Mouse (Mus musculus): ENCODE results near the gene Smchd1. TPM values are rescaled to one million over a fixed set of nuclear protein-coding genes. Genes with fewer than 3 reads are reported as not detected.

Smchd1 gene
- polyA plus RNA-seq, 1 experiment from 2014 or later = 42.8 TPM

DNA sequence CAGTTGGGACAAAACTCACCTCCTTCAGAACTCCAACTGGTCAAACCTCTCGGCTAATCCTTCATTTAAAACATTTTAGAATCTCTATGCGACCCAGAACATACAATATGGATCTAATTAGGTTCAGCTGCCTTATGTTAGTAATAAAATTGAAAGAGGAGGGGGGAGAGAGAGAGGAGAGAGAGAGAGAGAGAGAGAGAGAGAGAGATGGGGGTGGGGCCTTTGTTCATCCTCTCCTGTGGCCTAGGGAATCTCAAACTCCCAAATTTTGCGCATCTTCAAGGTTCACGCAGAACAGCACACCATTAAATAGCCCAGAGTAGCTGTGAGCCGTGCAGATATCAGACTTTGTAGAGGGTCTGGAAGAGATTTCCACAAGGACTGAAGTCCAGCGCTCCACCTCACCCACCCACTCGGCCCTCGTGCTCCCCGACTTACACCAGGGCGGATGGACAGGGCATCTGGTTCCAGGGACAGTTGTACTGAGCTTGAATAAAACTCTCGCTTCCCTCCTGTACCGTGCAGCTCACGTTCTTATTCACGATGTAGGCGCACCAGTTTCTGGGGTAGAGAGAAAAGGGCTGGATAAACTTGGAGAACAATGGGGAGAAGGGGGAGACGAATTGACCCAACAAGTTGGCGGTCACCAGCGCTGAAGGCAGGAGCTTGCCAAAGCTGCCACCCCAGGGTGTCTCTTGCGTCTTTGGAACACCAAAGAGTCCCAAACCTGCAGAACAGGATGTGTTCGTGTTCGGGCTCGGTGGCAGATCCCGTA is 165.2 kb downstream of the Smchd1 start:
- Histone ChIP-seq H3K27ac (ENCODE audit: low read length) (no peak overlapping the region), H3K27me3 (ENCODE audit: control insufficient read depth, insufficient read depth, low read length) (peaks cover 22% of the 10 kb centered on the region), H3K9ac (ENCODE audit: low read length) (peak overlapping the region; percentile 71), H3K4me2 (ENCODE audit: low read depth, low read length) (peak overlapping the region; percentile 99), H3K4me3 (replicated peaks; ENCODE audit: low read length) (peak overlapping the region; percentile 58), H3K9me3 (replicated peaks; ENCODE audit: control insufficient read depth, low read length) (no peaks in the 10 kb centered on the region), H3K36me3 (ENCODE audit: control insufficient read depth, insufficient read depth, low read length) (no peaks in the 10 kb centered on the region), H3K4me1 (ENCODE audit: control insufficient read depth, insufficient read depth, low read length) (peaks cover 12% of the 10 kb centered on the region; the same call in 1 of the 2 replicates)
- ATAC-seq (ENCODE audit: insufficient read depth, low FRiP score) = no peak
- WGBS = 10% methylated on average over 23 of the region's 23 CpGs

- Histone ChIP-seq H3K4me2 (ENCODE audit: low read depth, low read length) (no peak overlapping the region), H3K36me3 (ENCODE audit: control insufficient read depth, insufficient read depth, low read length) (no peaks in the 10 kb centered on the region), H3K9me3 (replicated peaks; ENCODE audit: control insufficient read depth, low read length) (no peaks in the 10 kb centered on the region), H3K4me1 (ENCODE audit: control insufficient read depth, insufficient read depth, low read length) (peaks cover 12% of the 10 kb centered on the region; the same call in 1 of the 2 replicates), H3K27me3 (ENCODE audit: control insufficient read depth, insufficient read depth, low read length) (peaks cover 22% of the 10 kb centered on the region), H3K4me3 (replicated peaks; ENCODE audit: low read length) (no peak overlapping the region), H3K27ac (ENCODE audit: low read length) (no peak overlapping the region), H3K9ac (ENCODE audit: low read length) (no peak overlapping the region)
- ATAC-seq (ENCODE audit: insufficient read depth, low FRiP score) = no peak
- 51% methylated on average over 14 of the region's 14 CpGs for WGBS
These were observed 166.0 kb downstream of the Smchd1 start for GRCm38 (mm10) chr17:71309141-71309540.

GRCm38 (mm10) chr17:71308296-71308695 is 166.8 kb downstream of the Smchd1 start:
- no peak overlapping the region for H3K4me2 ChIP-seq (ENCODE audit: low read depth, low read length)
- no peak for ATAC-seq (ENCODE audit: insufficient read depth, low FRiP score)

DNA sequence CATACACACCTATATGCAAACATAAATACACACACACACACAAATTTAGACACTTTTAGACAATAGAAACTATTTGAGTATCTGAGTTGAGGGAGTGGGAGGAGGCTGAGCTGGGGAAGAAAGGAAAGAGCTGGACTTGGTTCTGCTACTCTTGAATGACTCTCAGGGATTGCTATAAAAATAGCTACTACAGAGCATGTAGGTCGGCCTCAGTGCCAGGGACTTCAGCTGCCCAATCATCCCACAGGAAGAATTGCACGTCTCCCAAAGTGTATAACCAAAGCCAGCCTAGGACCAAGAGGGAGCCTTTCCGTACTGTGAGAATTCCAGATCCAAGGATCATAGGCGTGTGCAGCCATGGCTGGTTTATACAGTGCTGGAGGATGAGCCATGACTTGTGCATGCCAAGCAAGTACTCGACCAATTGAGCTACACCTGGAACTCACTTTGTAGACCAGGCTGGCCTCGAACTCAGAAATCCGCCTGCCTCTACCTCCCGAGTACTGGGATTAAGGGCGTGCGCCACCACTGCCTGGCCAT is 167.8 kb downstream of the Smchd1 start:
- Histone ChIP-seq H3K27ac (ENCODE audit: low read length) (no peak overlapping the region), H3K9me3 (replicated peaks; ENCODE audit: control insufficient read depth, low read length) (no peaks in the 10 kb centered on the region), H3K36me3 (ENCODE audit: control insufficient read depth, insufficient read depth, low read length) (no peaks in the 10 kb centered on the region), H3K27me3 (ENCODE audit: control insufficient read depth, insufficient read depth, low read length) (peaks cover 22% of the 10 kb centered on the region), H3K4me3 (replicated peaks; ENCODE audit: low read length) (no peak overlapping the region), H3K4me2 (ENCODE audit: low read depth, low read length) (no peak overlapping the region), H3K4me1 (ENCODE audit: control insufficient read depth, insufficient read depth, low read length) (peaks cover 12% of the 10 kb centered on the region; the same call in 1 of the 2 replicates), H3K9ac (ENCODE audit: low read length) (no peak overlapping the region)
- ATAC-seq (ENCODE audit: insufficient read depth, low FRiP score) = no peak
- 88% methylated on average over 10 of the region's 10 CpGs for WGBS

More at GRCm38 (mm10) chr17:71308296-71308695, 166.8 kb downstream of the Smchd1 start:
- Histone ChIP-seq H3K27me3 (ENCODE audit: control insufficient read depth, insufficient read depth, low read length) (peaks cover 22% of the 10 kb centered on the region), H3K27ac (ENCODE audit: low read length) (no peak overlapping the region), H3K9ac (ENCODE audit: low read length) (no peak overlapping the region), H3K9me3 (replicated peaks; ENCODE audit: control insufficient read depth, low read length) (no peaks in the 10 kb centered on the region), H3K36me3 (ENCODE audit: control insufficient read depth, insufficient read depth, low read length) (no peaks in the 10 kb centered on the region), H3K4me1 (ENCODE audit: control insufficient read depth, insufficient read depth, low read length) (peaks cover 12% of the 10 kb centered on the region; the same call in 1 of the 2 replicates), H3K4me3 (replicated peaks; ENCODE audit: low read length) (no peak overlapping the region)
- WGBS = 91% methylated on average over 5 of the region's 5 CpGs

DNA sequence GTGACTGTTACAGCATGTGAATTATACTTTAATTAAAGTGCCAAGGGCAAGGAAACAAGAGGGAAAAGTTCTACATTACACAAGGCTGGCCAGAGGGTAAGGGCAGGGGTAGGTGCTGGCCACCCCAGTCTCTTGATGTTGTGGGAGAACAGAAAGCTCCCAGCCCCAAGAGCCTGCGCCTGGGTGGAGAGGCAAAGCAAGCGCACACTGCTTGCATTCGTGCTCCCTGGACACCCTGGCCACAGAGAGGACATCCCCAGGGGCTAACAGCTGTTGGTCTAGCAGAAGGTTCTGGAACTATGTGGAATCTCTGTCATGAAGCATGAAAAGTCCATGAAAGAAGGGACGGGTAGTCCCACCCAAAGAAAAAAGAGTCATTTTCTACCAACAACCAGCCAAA is 168.4 kb downstream of the Smchd1 start:
- no peak overlapping the region for H3K4me2 ChIP-seq (ENCODE audit: low read depth, low read length)
- H3K9me3 ChIP-seq (replicated peaks; ENCODE audit: control insufficient read depth, low read length) = no peaks in the 10 kb centered on the region
- ATAC-seq (ENCODE audit: insufficient read depth, low FRiP score) = no peak
- no peaks in the 10 kb centered on the region for H3K36me3 ChIP-seq (ENCODE audit: control insufficient read depth, insufficient read depth, low read length)
- H3K27ac ChIP-seq (ENCODE audit: low read length) = no peak overlapping the region
- no peak overlapping the region for H3K4me3 ChIP-seq (replicated peaks; ENCODE audit: low read length)
- H3K27me3 ChIP-seq (ENCODE audit: control insufficient read depth, insufficient read depth, low read length) = peaks cover 22% of the 10 kb centered on the region
- peaks cover 12% of the 10 kb centered on the region; the same call in 1 of the 2 replicates for H3K4me1 ChIP-seq (ENCODE audit: control insufficient read depth, insufficient read depth, low read length)
- WGBS = 94% methylated on average over 4 of the region's 4 CpGs
- no peak overlapping the region for H3K9ac ChIP-seq (ENCODE audit: low read length)

GRCm38 (mm10) chr17:71306091-71306490 is 169.1 kb downstream of the Smchd1 start:
- H3K4me1 ChIP-seq (ENCODE audit: control insufficient read depth, insufficient read depth, low read length) = peaks cover 6% of the 10 kb centered on the region; the same call in 1 of the 2 replicates
- ATAC-seq (ENCODE audit: insufficient read depth, low FRiP score) = no peak
- H3K9ac ChIP-seq (ENCODE audit: low read length) = no peak overlapping the region
- no peak overlapping the region for H3K4me3 ChIP-seq (replicated peaks; ENCODE audit: low read length)
- no peak overlapping the region for H3K27ac ChIP-seq (ENCODE audit: low read length)
- peaks cover 22% of the 10 kb centered on the region for H3K27me3 ChIP-seq (ENCODE audit: control insufficient read depth, insufficient read depth, low read length)
- WGBS = 74% methylated on average over 6 of the region's 6 CpGs
- H3K36me3 ChIP-seq (ENCODE audit: control insufficient read depth, insufficient read depth, low read length) = no peaks in the 10 kb centered on the region
- no peak overlapping the region for H3K4me2 ChIP-seq (ENCODE audit: low read depth, low read length)
- H3K9me3 ChIP-seq (replicated peaks; ENCODE audit: control insufficient read depth, low read length) = no peaks in the 10 kb centered on the region

- H3K4me2 ChIP-seq (ENCODE audit: low read depth, low read length) = no peak overlapping the region
- H3K27ac ChIP-seq (ENCODE audit: low read length) = no peak overlapping the region
- WGBS = 44% methylated on average over 6 of the region's 6 CpGs
- no peaks in the 10 kb centered on the region for H3K36me3 ChIP-seq (ENCODE audit: control insufficient read depth, insufficient read depth, low read length)
- no peaks in the 10 kb centered on the region for H3K4me1 ChIP-seq (ENCODE audit: control insufficient read depth, insufficient read depth, low read length)
- H3K9me3 ChIP-seq (replicated peaks; ENCODE audit: control insufficient read depth, low read length) = no peaks in the 10 kb centered on the region; the same call in 1 of the 2 replicates
- H3K27me3 ChIP-seq (ENCODE audit: control insufficient read depth, insufficient read depth, low read length) = no peaks in the 10 kb centered on the region
- H3K4me3 ChIP-seq (replicated peaks; ENCODE audit: low read length) = no peak overlapping the region
- no peak overlapping the region for H3K9ac ChIP-seq (ENCODE audit: low read length)
- ATAC-seq (ENCODE audit: insufficient read depth, low FRiP score) = no peak
These were observed 171.7 kb downstream of the Smchd1 start for GRCm38 (mm10) chr17:71303444-71303843.

DNA sequence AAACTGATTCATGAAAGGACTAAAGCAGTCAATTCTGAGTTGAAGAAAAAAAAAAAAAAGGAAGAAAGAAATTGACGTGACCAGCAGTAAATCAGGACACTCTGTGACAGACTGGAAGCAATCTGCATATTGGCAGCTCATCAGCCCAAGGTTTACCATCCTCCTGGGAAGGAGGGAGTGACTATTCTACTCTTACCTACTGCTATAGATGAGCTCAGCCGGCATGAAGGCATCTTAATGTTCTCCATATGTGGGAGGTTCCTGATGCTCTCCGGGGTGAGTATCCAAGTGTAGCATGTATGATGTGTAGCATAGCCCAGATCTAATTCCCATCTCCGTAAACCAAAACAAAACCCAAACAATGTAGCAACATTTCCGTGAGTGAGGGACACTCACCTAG is 173.7 kb downstream of the Smchd1 start:
- H3K4me3 ChIP-seq (replicated peaks; ENCODE audit: low read length) = no peak overlapping the region
- no peak overlapping the region for H3K4me2 ChIP-seq (ENCODE audit: low read depth, low read length)
- no peaks in the 10 kb centered on the region for H3K36me3 ChIP-seq (ENCODE audit: control insufficient read depth, insufficient read depth, low read length)
- ATAC-seq (ENCODE audit: insufficient read depth, low FRiP score) = no peak
- no peaks in the 10 kb centered on the region; the same call in 1 of the 2 replicates for H3K9me3 ChIP-seq (replicated peaks; ENCODE audit: control insufficient read depth, low read length)
- no peaks in the 10 kb centered on the region for H3K27me3 ChIP-seq (ENCODE audit: control insufficient read depth, insufficient read depth, low read length)
- H3K27ac ChIP-seq (ENCODE audit: low read length) = no peak overlapping the region
- H3K4me1 ChIP-seq (ENCODE audit: control insufficient read depth, insufficient read depth, low read length) = no peaks in the 10 kb centered on the region
- H3K9ac ChIP-seq (ENCODE audit: low read length) = no peak overlapping the region
- WGBS = 71% methylated on average over 5 of the region's 5 CpGs

GRCm38 (mm10) chr17:71300338-71300737 is 174.8 kb downstream of the Smchd1 start:
- no peak overlapping the region for H3K4me3 ChIP-seq (replicated peaks; ENCODE audit: low read length)
- no peak for ATAC-seq (ENCODE audit: insufficient read depth, low FRiP score)
- no peaks in the 10 kb centered on the region; the same call in 1 of the 2 replicates for H3K9me3 ChIP-seq (replicated peaks; ENCODE audit: control insufficient read depth, low read length)
- 68% methylated on average over 2 of the region's 2 CpGs for WGBS
- no peak overlapping the region for H3K4me2 ChIP-seq (ENCODE audit: low read depth, low read length)
- H3K27ac ChIP-seq (ENCODE audit: low read length) = no peak overlapping the region
- H3K36me3 ChIP-seq (ENCODE audit: control insufficient read depth, insufficient read depth, low read length) = no peaks in the 10 kb centered on the region
- no peaks in the 10 kb centered on the region for H3K27me3 ChIP-seq (ENCODE audit: control insufficient read depth, insufficient read depth, low read length)
- no peak overlapping the region for H3K9ac ChIP-seq (ENCODE audit: low read length)
- no peaks in the 10 kb centered on the region for H3K4me1 ChIP-seq (ENCODE audit: control insufficient read depth, insufficient read depth, low read length)

Data from stomach, embryonic 16.5 days (tissue).